Comparison of ENCODE assay signal across 24 mouse cellular contexts in the genomic region with DNA sequence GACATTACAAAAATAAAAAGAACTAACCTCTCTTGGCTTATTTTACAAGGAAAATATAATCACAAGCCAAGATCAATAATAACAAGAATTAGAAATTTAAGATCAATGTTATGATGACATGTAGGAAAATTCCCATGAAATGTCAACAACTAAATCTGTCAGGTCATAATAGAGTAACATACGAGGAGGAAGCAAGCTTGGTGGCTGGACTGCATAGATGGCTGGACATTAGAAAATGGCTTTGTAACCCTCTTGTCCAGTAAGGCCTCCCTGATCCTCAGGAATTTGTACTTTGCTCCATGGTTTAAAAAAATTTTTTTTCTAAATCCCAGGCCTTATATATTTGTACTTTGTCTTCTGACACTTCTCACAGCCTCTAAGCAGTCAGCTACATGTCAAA.
DNase-seq lines count a peak whose midpoint lies in the region; ATAC-seq and TF ChIP-seq lines count a peak whose summit lies in the region.
"Had no signal": no experiment of that assay in that cellular context is flagged by ENCODE, and none has a peak within 500 bp of the region (broad histone marks: within the 10 kb centered on the region; RNA-seq: fewer than 3 reads in every experiment).

No protein-coding gene starts in this region.

- H3K27me3 ChIP-seq in kidney, adult 2 months (replicated peaks; ENCODE audit: control insufficient read depth, insufficient read depth, low read length), result no peaks in the 10 kb centered on the region
- no peaks in the 10 kb centered on the region for H3K27me3 ChIP-seq in kidney, embryonic 15.5 days
- no peaks in the 10 kb centered on the region for H3K27me3 ChIP-seq in liver, adult 2 months (ENCODE audit: control insufficient read depth, insufficient read depth, low read length)
- H3K27me3 ChIP-seq in liver, postnatal 0 days (ENCODE audit: insufficient read depth, low read length), result no peaks in the 10 kb centered on the region
- H3K27me3 ChIP-seq: CH12.LX; embryonic facial prominence, embryonic 12.5 days; forebrain, embryonic 13.5 days; forebrain, embryonic 15.5 days; Patski had no signal

- DNase-seq in kidney, adult 2 months, result peak; percentile 26
- no peak for DNase-seq in kidney, adult 18-20 months
- no peak for DNase-seq in kidney, adult 11 months
- no peak for DNase-seq in liver, adult 2 months (ENCODE audit: extremely low read depth, low read depth, low spot score)
- DNase-seq in liver, postnatal 0 days, result no peak
- DNase-seq: adrenal gland, adult 8-10 months; adrenal gland, postnatal 14 days; adrenal gland, postnatal 36 days; B cell, adult 2 months; cerebellum, adult 11-12 months; cerebellum, adult 2 months; cerebellum, adult 9-10 months; cerebellum, postnatal 10 days; cerebellum, postnatal 25 days had no signal

- no peak for TF ChIP-seq POLR2A in kidney, adult 2 months (IDR thresholded peaks at IDR 0.05; ENCODE audit: low read depth, low read length)
- TF ChIP-seq POLR2A in liver, adult 2 months (IDR thresholded peaks at IDR 0.05; ENCODE audit: extremely low read depth, insufficient read depth, low read length), result no peak

- no peak overlapping the region for H3K4me2 ChIP-seq in kidney, embryonic 15.5 days
- no peak overlapping the region for H3K4me2 ChIP-seq in liver, postnatal 0 days (ENCODE audit: low read depth, low read length)
- H3K4me2 ChIP-seq: embryonic facial prominence, embryonic 12.5 days; forebrain, embryonic 13.5 days; forebrain, embryonic 15.5 days had no signal

- 0 out of 2 replicates have a peak, but pooled peaks have one; percentile 62 for ATAC-seq in kidney, embryonic 15.5 days (replicated peaks; ENCODE audit: low FRiP score)
- no peak for ATAC-seq in liver, postnatal 0 days
- ATAC-seq: activated CD4-positive, CD25-positive, alpha-beta regulatory T cell, adult 4 months; CD4-positive, CD25-positive, alpha-beta regulatory T cell, adult 4 months; forebrain, embryonic 13.5 days; forebrain, embryonic 15.5 days; Patski had no signal

- H3K4me1 ChIP-seq in kidney, adult 2 months (ENCODE audit: control insufficient read depth, insufficient read depth, low read length), result no peaks in the 10 kb centered on the region
- H3K4me1 ChIP-seq in kidney, embryonic 15.5 days, result no peaks in the 10 kb centered on the region
- peaks cover 11% of the 10 kb centered on the region; the same call in 1 of the 2 replicates for H3K4me1 ChIP-seq in liver, adult 2 months (ENCODE audit: control insufficient read depth, insufficient read depth, low read length)
- no peaks in the 10 kb centered on the region for H3K4me1 ChIP-seq in liver, postnatal 0 days (ENCODE audit: insufficient read depth)
- H3K4me1 ChIP-seq: embryonic facial prominence, embryonic 10.5 days; embryonic facial prominence, embryonic 12.5 days; forebrain, embryonic 13.5 days; forebrain, embryonic 15.5 days had no signal

- H3K9me3 ChIP-seq in kidney, embryonic 15.5 days (replicated peaks), result no peaks in the 10 kb centered on the region
- H3K9me3 ChIP-seq in liver, postnatal 0 days (ENCODE audit: low read length), result no peaks in the 10 kb centered on the region
- H3K9me3 ChIP-seq: embryonic facial prominence, embryonic 10.5 days; embryonic facial prominence, embryonic 12.5 days; forebrain, embryonic 13.5 days; forebrain, embryonic 15.5 days; G1E had no signal

- 35% methylated on average over 1 of the region's 1 CpGs for WGBS in kidney, adult 2 months
- WGBS in kidney, embryonic 15.5 days, result 38% methylated on average over 1 of the region's 1 CpGs
- 28% methylated on average over 1 of the region's 1 CpGs for WGBS in liver, adult 2 months
- 76% methylated on average over 1 of the region's 1 CpGs for WGBS in liver, postnatal 0 days (ENCODE audit: insufficient replicate concordance)

- H3K79me2 ChIP-seq in liver, adult 2 months (ENCODE audit: control insufficient read depth, insufficient read depth, low read length), result no peaks in the 10 kb centered on the region

- H3K27ac ChIP-seq in kidney, adult 2 months (ENCODE audit: insufficient read depth, low read depth, low read length), result no peak overlapping the region
- no peak overlapping the region for H3K27ac ChIP-seq in kidney, embryonic 15.5 days
- H3K27ac ChIP-seq in liver, adult 2 months (replicated peaks; ENCODE audit: insufficient read depth, low read depth, low read length), result peak overlapping the region; percentile 46; the same call in 1 of the 2 replicates
- H3K27ac ChIP-seq in liver, postnatal 0 days (ENCODE audit: low read depth), result no peak overlapping the region
- H3K27ac ChIP-seq: embryonic facial prominence, embryonic 10.5 days; embryonic facial prominence, embryonic 12.5 days; forebrain, embryonic 13.5 days; forebrain, embryonic 15.5 days had no signal

- no peaks in the 10 kb centered on the region for H3K36me3 ChIP-seq in kidney, adult 2 months (ENCODE audit: control insufficient read depth, insufficient read depth, low read length)
- H3K36me3 ChIP-seq in kidney, embryonic 15.5 days, result no peaks in the 10 kb centered on the region
- H3K36me3 ChIP-seq in liver, adult 2 months (ENCODE audit: control insufficient read depth, insufficient read depth, low read length), result no peaks in the 10 kb centered on the region
- H3K36me3 ChIP-seq in liver, postnatal 0 days (replicated peaks; ENCODE audit: insufficient read depth, low read length), result no peaks in the 10 kb centered on the region
- H3K36me3 ChIP-seq: embryonic facial prominence, embryonic 10.5 days; embryonic facial prominence, embryonic 12.5 days; forebrain, embryonic 15.5 days; G1E had no signal

- no peak overlapping the region for H3K4me3 ChIP-seq in kidney, adult 2 months (ENCODE audit: insufficient read depth, low read depth, low read length)
- H3K4me3 ChIP-seq in kidney, embryonic 15.5 days (replicated peaks), result no peak overlapping the region
- no peak overlapping the region for H3K4me3 ChIP-seq in liver, adult 2 months (ENCODE audit: insufficient read depth, low read depth, low read length)
- no peak overlapping the region for H3K4me3 ChIP-seq in liver, postnatal 0 days (ENCODE audit: low read depth, low read length)
- H3K4me3 ChIP-seq: embryonic facial prominence, embryonic 10.5 days; embryonic facial prominence, embryonic 12.5 days; forebrain, embryonic 13.5 days; forebrain, embryonic 15.5 days had no signal

- no peak overlapping the region for H3K9ac ChIP-seq in kidney, embryonic 15.5 days
- H3K9ac ChIP-seq in liver, adult 2 months (ENCODE audit: low read depth, low read length), result no peak overlapping the region
- no peak overlapping the region for H3K9ac ChIP-seq in liver, postnatal 0 days (replicated peaks)
- H3K9ac ChIP-seq: embryonic facial prominence, embryonic 12.5 days; forebrain, embryonic 13.5 days; forebrain, embryonic 15.5 days had no signal

- TF ChIP-seq EP300 in liver, postnatal 0 days (IDR thresholded peaks at IDR 0.05; ENCODE audit: low read depth), result no peak

- no peak for TF ChIP-seq CTCF in kidney, adult 2 months (conservative IDR thresholded peaks at IDR 0.05; ENCODE audit: insufficient read depth, insufficient read length, low read depth, low read length)
- no peak for TF ChIP-seq CTCF in liver, adult 2 months (IDR thresholded peaks at IDR 0.05; ENCODE audit: low read depth, low read length)
- no peak for TF ChIP-seq CTCF in liver, postnatal 0 days (IDR thresholded peaks at IDR 0.05; ENCODE audit: low read depth)
